Mouse (Mus musculus) right cerebral cortex, adult 18-20 months (tissue): ENCODE results near the gene Ms4a10.
A peak's percentile ranks its signal among the peaks of the same experiment; 100 is the strongest.

Experiments
- DNase-seq: peaks from one replicate; pipeline ENCODE4 v3.0.0; 2022; ENCODE audit warnings: mixed read lengths

Gene Ms4a10

GRCm38 (mm10) chr19:10974238-10974865 is at the start of gene Ms4a10:
Ms4a10 (minus strand) TSS chr19:10974670.
- no peak for DNase-seq

DNA sequence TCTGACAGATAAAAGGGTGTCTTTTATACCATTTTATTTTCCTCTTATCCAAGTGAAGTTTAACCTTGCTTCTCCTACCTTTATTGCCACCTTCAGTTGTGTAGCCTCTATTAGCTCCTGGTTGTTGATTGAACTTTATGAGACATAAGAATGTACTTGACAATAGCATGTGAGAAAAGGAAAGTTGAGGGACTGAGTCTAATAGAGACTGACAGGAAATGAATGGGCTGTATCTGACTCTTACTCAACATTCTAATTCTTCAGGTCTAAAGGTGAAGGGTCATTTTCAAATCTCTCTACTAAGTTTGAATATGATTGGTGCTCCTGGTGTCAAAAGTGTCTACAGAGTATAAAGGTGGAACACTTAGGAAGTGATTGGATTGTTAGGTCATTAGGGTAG is 47.9 kb upstream of the Ms4a10 start:
- no peak for DNase-seq

GRCm38 (mm10) chr19:11017891-11018290 is 43.4 kb upstream of the Ms4a10 start, which contains the start of gene Ms4a18:
Ms4a18 (minus strand) TSS chr19:11018031.
- DNase-seq: no peak

DNA sequence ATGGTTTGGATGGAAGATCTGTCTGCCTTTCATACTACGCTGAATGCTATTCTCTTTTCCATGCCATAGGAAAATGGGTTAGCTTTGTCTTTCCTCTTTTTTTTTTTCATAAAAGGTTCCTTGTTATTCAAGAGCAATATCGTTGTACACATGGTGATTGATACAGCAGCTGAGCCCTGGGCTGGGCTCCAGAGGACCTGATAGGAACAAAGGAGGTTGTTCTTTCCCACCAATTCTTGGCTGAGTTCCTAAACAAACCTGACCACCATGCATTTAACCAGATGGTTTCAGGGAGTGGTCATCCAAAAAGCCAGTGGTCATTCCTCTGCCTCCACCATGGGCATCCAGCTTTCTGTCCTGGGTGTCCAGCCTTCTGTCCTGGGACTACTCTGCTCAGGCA is 42.8 kb upstream of the Ms4a10 start:
- DNase-seq: no peak

DNA sequence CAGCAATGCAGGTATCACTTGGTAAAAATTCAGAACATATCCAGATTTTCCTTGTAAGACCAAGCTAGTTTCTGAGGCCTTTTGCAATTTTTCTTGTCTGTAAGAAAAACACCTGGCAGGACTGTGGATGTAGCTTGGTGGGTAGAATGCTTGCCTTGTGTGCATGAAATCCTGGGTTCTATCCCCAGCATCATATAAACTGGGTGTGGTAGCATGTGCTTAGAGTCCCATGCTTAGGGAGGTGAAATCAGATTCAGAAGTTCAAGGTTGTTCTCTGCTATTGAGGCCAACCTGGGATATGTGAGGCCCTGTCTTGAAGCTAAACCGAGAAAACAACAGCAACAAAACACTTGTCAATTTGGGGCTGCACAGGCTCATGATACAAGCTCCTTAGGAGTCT is 41.5 kb upstream of the Ms4a10 start:
- DNase-seq: no peak

DNA sequence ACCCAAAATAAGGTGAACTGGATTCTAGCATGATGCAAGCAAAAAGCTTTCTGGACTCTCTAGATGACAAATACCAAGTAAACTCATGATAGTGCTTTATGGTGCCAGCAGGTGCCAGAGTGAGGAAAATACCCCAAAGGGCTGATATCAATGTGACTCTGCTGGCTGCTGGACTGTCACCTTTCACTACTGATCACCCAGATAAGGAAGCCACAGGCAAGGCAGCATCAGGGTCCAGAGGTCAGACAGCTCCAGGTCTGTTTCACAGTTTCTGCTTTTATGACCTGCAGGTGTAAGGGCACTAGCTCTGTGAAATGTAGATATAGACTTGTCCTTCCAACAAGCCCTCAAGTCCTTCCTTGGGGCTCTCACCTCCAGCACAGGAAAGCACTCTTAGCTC is 41.0 kb upstream of the Ms4a10 start:
- DNase-seq: no peak

GRCm38 (mm10) chr19:10993150-10993549 is 18.7 kb upstream of the Ms4a10 start, which contains the start of gene Ms4a15:
Ms4a15 (minus strand) TSS chr19:10993250.
- no peak for DNase-seq

- DNase-seq: no peak
Measured at GRCm38 (mm10) chr19:10991911-10992310, 17.4 kb upstream of the Ms4a10 start.

GRCm38 (mm10) chr19:10990751-10991150 is 16.3 kb upstream of the Ms4a10 start:
- no peak for DNase-seq

GRCm38 (mm10) chr19:10988563-10988962 is 14.1 kb upstream of the Ms4a10 start:
- no peak for DNase-seq

DNA sequence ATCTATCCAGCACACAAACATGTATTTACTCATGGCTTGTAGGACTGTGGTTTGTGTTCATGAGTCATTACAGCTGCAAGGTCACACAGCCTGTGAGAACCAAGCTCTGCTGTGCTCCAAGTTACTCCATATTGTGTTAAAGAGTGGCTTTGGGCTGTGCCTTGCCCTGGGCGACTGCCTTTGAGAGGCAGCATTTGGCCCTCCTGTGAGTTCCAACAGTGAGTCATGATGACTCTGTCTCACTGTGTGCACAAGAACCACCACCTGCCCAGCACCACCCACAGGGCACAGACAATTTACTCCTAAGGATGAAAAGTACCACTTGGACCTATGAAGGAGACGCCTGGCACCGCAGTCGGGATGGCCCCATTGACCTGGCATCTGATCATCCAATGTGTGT is 11.4 kb upstream of the Ms4a10 start:
- DNase-seq: no peak

- no peak for DNase-seq
Measured at GRCm38 (mm10) chr19:10984551-10984950, 10.1 kb upstream of the Ms4a10 start.

- peak; percentile 18 for DNase-seq
Measured at GRCm38 (mm10) chr19:10983146-10983545, 8.7 kb upstream of the Ms4a10 start.

DNA sequence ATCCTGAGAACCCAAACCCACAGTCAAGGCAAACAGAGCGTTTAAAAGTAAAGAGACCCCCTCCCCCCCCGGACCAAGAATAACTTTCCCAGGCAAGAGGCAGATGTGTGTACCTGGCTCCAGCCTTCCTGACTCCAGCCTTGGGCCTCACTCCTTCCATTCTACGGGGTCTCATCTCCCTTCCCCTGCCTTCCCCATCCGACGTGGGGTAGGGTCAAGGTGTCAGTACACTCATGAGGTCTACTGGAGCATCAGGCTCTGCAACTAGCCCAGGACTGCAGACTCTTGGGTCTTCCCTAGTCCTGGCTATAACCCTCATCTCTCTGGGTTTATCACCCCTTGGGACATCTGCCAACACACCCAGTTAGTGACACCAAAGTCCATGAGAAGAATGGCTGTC is 5.7 kb upstream of the Ms4a10 start:
- no peak for DNase-seq

DNA sequence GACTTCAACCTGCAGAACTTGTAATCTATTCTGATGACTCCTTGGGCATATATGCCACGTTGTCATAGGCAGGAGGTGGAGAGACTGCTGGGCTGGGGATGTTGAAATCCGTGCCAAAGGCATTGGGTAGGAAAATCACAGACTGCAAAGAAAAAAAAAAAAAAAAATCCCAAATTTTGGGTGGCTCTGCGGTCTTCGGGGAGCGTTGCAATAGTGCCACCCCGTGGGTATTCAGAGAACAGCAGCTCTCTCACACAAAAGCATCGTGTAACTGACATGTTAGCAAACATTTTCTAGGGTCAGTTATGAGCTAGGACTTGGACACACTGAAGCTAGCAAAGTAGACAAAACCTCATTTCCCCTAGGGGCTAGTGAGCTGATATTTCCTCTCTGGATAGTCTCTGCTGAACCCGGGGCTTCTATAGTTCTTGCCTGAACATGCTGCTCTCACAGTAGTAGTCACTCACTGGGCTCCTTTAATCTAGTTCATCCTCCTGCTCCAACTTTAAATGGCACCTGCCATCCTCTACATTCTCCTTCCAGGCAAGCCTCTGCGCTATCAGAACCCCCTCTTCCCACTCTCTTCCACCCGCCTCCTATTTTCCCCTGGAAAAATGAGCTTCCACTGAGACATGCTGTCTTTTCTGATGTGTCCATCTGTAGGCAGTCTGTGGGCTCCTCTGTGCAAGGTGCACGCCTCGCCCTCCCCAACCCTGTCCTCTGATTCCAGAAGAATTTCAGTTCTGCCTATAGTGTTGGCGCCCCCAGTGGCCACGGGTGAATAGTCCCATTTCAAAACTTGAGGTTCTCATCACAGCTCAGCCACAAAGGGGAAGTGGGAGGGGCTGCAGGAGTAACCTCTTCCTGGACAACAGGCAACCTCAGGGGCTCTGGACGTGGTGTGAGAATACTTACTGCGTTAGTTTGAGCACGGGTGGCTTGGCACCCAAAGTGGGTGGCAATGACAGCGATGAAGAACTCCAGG is 5.0 kb upstream of the Ms4a10 start:
- peak; percentile 68 for DNase-seq

GRCm38 (mm10) chr19:10976318-10976717 is 1.8 kb upstream of the Ms4a10 start:
- no peak for DNase-seq

GRCm38 (mm10) chr19:10975187-10975586 is 717 bp upstream of the Ms4a10 start:
- DNase-seq: no peak

DNA sequence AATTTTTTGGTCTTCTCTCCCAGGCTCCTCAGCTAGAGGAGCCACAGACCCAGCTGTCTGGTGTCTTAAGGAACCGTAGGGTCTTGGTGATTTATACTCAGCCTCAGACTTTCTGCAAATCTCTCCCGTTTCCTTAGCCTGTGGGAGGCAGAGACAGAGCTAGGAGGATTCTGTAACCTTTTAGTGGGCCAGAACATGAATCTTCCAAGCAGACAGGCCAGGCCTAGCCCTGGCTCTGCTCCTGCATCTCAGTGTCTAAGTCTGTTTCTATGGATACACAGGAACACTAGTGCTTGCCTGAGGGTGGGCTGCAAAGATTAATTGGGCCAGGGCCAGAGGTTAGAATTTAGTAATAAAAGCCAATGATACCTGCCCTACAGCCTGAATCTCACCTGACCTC is 1.3 kb downstream of the Ms4a10 start:
- DNase-seq: no peak

GRCm38 (mm10) chr19:10972660-10973059 is 1.8 kb downstream of the Ms4a10 start:
- DNase-seq: no peak

DNA sequence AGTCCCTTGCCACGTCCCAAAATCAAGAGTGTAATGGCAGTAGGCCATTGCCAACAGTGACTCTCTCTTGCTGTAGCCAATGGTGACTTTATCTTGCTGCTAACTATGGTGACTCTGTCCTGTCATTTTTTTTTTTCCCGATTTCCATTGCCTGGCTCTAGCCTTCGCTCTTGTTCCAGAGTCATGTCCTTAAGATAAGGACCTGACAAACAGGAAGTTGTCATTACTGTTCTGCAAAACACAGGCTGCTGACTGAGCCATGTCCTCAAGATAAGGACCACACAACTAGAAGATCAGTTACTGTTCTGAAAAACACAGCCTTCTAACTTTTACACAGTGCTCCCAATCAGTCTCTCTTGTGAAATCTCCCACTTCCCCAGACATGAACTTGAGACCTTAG is 4.0 kb downstream of the Ms4a10 start:
- no peak for DNase-seq

DNA sequence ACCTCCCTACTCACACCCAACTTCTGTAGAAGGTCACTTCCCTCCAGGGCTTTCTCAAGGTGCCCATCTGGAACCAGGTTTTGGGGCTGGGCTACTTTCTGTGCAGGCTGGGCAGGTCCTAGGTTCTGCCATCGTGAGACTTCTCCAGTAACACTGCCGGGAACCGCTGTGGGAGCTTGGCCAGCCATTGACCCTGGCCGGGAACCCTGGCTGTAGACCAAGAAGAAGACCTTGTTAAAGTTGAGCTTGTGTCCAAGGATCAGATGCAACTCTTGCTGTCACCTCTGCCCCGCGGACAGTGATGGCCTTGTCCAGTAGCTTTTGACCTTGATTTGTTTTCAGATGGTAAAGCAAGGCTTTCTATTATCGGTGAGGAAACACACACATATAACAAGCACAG is 5.9 kb downstream of the Ms4a10 start:
- DNase-seq: no peak

- no peak for DNase-seq
Measured at GRCm38 (mm10) chr19:10965721-10966120, 8.7 kb downstream of the Ms4a10 start.

GRCm38 (mm10) chr19:10959978-10960346 is 14.5 kb downstream of the Ms4a10 start:
- no peak for DNase-seq
